9 mouse cellular contexts compared by ENCODE assay signal in genomic region chr2:61297135-61297534, GRCm38 (mm10).
DNase-seq lines count a peak whose midpoint lies in the region; ATAC-seq and TF ChIP-seq lines count a peak whose summit lies in the region.
"Had no signal": no experiment of that assay in that cellular context is flagged by ENCODE, and none has a peak within 500 bp of the region (broad histone marks: within the 10 kb centered on the region; RNA-seq: fewer than 3 reads in every experiment).

No protein-coding gene starts in this region.

- H3K9me3 ChIP-seq in liver, postnatal 0 days (ENCODE audit: low read length) = no peaks in the 10 kb centered on the region
- H3K9me3 ChIP-seq in heart, embryonic 15.5 days (replicated peaks) = no peaks in the 10 kb centered on the region
- H3K9me3 ChIP-seq in midbrain, embryonic 11.5 days (ENCODE audit: control insufficient read depth, low read length) = no peaks in the 10 kb centered on the region
- H3K9me3 ChIP-seq: embryonic facial prominence, embryonic 13.5 days had no signal

- DNase-seq in liver, postnatal 0 days = peak; percentile 46
- DNase-seq in liver = no peak
- peak; percentile 68 for DNase-seq in adrenal gland, adult 8-10 months
- peak; percentile 21 for DNase-seq in skeletal muscle tissue, adult 2 months (ENCODE audit: low read depth, low spot score)
- no peak for DNase-seq in midbrain, embryonic 11.5 days (ENCODE audit: low spot score, missing footprints)
- no peak for DNase-seq in right cerebral cortex, postnatal 4 days
- DNase-seq: cerebellum, adult 9-10 months had no signal

- H3K36me3 ChIP-seq in liver, postnatal 0 days (replicated peaks; ENCODE audit: insufficient read depth, low read length) = no peaks in the 10 kb centered on the region
- H3K36me3 ChIP-seq in heart, embryonic 15.5 days = no peaks in the 10 kb centered on the region
- no peaks in the 10 kb centered on the region for H3K36me3 ChIP-seq in midbrain, embryonic 11.5 days (ENCODE audit: control insufficient read depth, insufficient read depth, low read length)
- H3K36me3 ChIP-seq: embryonic facial prominence, embryonic 13.5 days had no signal

- no peak overlapping the region for H3K9ac ChIP-seq in liver, postnatal 0 days (replicated peaks)
- no peak overlapping the region for H3K9ac ChIP-seq in heart, embryonic 15.5 days
- H3K9ac ChIP-seq in midbrain, embryonic 11.5 days (ENCODE audit: low read length) = no peak overlapping the region
- H3K9ac ChIP-seq: embryonic facial prominence, embryonic 13.5 days had no signal

- TF ChIP-seq CTCF in liver, postnatal 0 days (IDR thresholded peaks at IDR 0.05; ENCODE audit: low read depth) = no peak

- H3K27ac ChIP-seq in liver, postnatal 0 days (ENCODE audit: low read depth) = 0 out of 2 replicates have a peak overlapping the region, but pooled peaks have one; percentile 4
- H3K27ac ChIP-seq in heart, embryonic 15.5 days = 0 out of 2 replicates have a peak overlapping the region, but pooled peaks have one; percentile 7
- no peak overlapping the region for H3K27ac ChIP-seq in midbrain, embryonic 11.5 days (ENCODE audit: low read depth, low read length)
- H3K27ac ChIP-seq: embryonic facial prominence, embryonic 13.5 days had no signal

- WGBS in liver, postnatal 0 days (ENCODE audit: insufficient replicate concordance) = 18% methylated on average over 5 of the region's 5 CpGs
- WGBS in heart, embryonic 15.5 days = 27% methylated on average over 5 of the region's 5 CpGs
- WGBS in midbrain, embryonic 11.5 days = 79% methylated on average over 5 of the region's 5 CpGs

- TF ChIP-seq EP300 in liver, postnatal 0 days (IDR thresholded peaks at IDR 0.05; ENCODE audit: low read depth) = peak; percentile 45; the same call in 1 of the 2 replicates

- H3K27me3 ChIP-seq in liver, postnatal 0 days (ENCODE audit: insufficient read depth, low read length) = no peaks in the 10 kb centered on the region
- H3K27me3 ChIP-seq in heart, embryonic 15.5 days = no peaks in the 10 kb centered on the region
- H3K27me3 ChIP-seq in midbrain, embryonic 11.5 days (ENCODE audit: control insufficient read depth, insufficient read depth, low read length) = no peaks in the 10 kb centered on the region
- H3K27me3 ChIP-seq: embryonic facial prominence, embryonic 13.5 days had no signal

- ATAC-seq in liver, postnatal 0 days = peak; percentile 85
- ATAC-seq in heart, embryonic 15.5 days (replicated peaks; ENCODE audit: insufficient number of reproducible peaks, insufficient read depth, low FRiP score, low read depth) = no peak
- ATAC-seq in midbrain, embryonic 11.5 days (ENCODE audit: low FRiP score) = no peak

- peaks cover 10% of the 10 kb centered on the region; the same call in 1 of the 2 replicates for H3K4me1 ChIP-seq in liver, postnatal 0 days (ENCODE audit: insufficient read depth)
- H3K4me1 ChIP-seq in heart, embryonic 15.5 days (replicated peaks) = peaks cover 2% of the 10 kb centered on the region; the same call in 1 of the 2 replicates
- no peaks in the 10 kb centered on the region for H3K4me1 ChIP-seq in midbrain, embryonic 11.5 days (ENCODE audit: control insufficient read depth, insufficient read depth, low read length)

- no peak overlapping the region for H3K4me2 ChIP-seq in liver, postnatal 0 days (ENCODE audit: low read depth, low read length)
- H3K4me2 ChIP-seq in heart, embryonic 15.5 days = no peak overlapping the region
- no peak overlapping the region for H3K4me2 ChIP-seq in midbrain, embryonic 11.5 days
- H3K4me2 ChIP-seq: embryonic facial prominence, embryonic 13.5 days had no signal

- no peak overlapping the region for H3K4me3 ChIP-seq in liver, postnatal 0 days (ENCODE audit: low read depth, low read length)
- H3K4me3 ChIP-seq in heart, embryonic 15.5 days = no peak overlapping the region
- H3K4me3 ChIP-seq in midbrain, embryonic 11.5 days (ENCODE audit: low read depth, low read length) = no peak overlapping the region
- H3K4me3 ChIP-seq: embryonic facial prominence, embryonic 13.5 days had no signal

Comparison
In these comparisons a context has a peak if more than half of its experiments do, and no peak if none do; other contexts are left out.
1. DNase-seq: peak in liver, postnatal 0 days (single experiment), adrenal gland, adult 8-10 months (single experiment) and skeletal muscle tissue, adult 2 months (single experiment); none in liver (single experiment), midbrain, embryonic 11.5 days (single experiment) and right cerebral cortex, postnatal 4 days (single experiment).